Mouse (Mus musculus) intestine, embryonic 16.5 days (tissue): ENCODE measurements at regions not wholly inside any gene's neighbourhood (a gene's known extent, or its start where the extent isn't known, plus 50 kb on each side); places are given as distances from the start of the nearest gene placed in this dataset.

Experiments used
- ATAC-seq: fragments of 200-750 bp; cut with Nextera tagmentation; 2 replicates; pipeline ENCODE4 v1.8.0; 2017; ENCODE audit warnings: moderate TSS enrichment, moderate library complexity
- H3K27ac ChIP-seq: fragments of 300-500 bp; sonication (generic); 2 replicates; pipeline ENCODE4 v1.5.1; 2014; ENCODE audit warnings: mild to moderate bottlenecking, low read length
- H3K27me3 ChIP-seq: fragments of 300-500 bp; sonication (generic); replicated peaks from 2 replicates; pipeline ENCODE4 v1.6.1; 2014; ENCODE audit warnings: low read length, control low read depth, mixed read lengths; ENCODE audit not compliant: control insufficient read depth, insufficient read depth
- H3K36me3 ChIP-seq: fragments of 300-500 bp; sonication (generic); 2 replicates; pipeline ENCODE4 v1.6.1; 2014; ENCODE audit warnings: low read length, control low read depth; ENCODE audit not compliant: control insufficient read depth, insufficient read depth
- H3K4me1 ChIP-seq: fragments of 300-500 bp; sonication (generic); 2 replicates; pipeline ENCODE4 v1.6.1; 2014; ENCODE audit warnings: low read length, control low read depth, mixed read lengths; ENCODE audit not compliant: control insufficient read depth, insufficient read depth
- H3K4me2 ChIP-seq: fragments of 300-500 bp; sonication (generic); 2 replicates; pipeline ENCODE4 v1.6.1; 2014; ENCODE audit warnings: low read depth, low read length, control low read depth
- H3K4me3 ChIP-seq: fragments of 300-500 bp; sonication (generic); 2 replicates; pipeline ENCODE4 v1.5.1; 2014; ENCODE audit warnings: mild to moderate bottlenecking, low read length
- H3K9ac ChIP-seq: fragments of 300-500 bp; sonication (generic); 2 replicates; pipeline ENCODE4 v1.6.1; 2014; ENCODE audit warnings: low read depth, low read length
- H3K9me3 ChIP-seq: fragments of 300-500 bp; sonication (generic); 2 replicates; pipeline ENCODE4 v1.6.1; 2016; ENCODE audit warnings: low read length, control low read depth; ENCODE audit not compliant: control insufficient read depth
- WGBS: fragments of 180-500 bp; shearing (Covaris S2); extraction: QIAGEN DNeasy Blood & Tissue Kit; methylation state at CpG from one replicate; pipeline ENCODE4 v1.1.7; 2014; 5-methylcytosine and 5-hydroxymethylcytosine counted together

GRCm38 (mm10) chr14:48351652-48352051 is 94.3 kb upstream of the Tmem260 start:
- no peak for ATAC-seq
- H3K36me3 ChIP-seq, result no peaks in the 10 kb centered on the region
- no peaks in the 10 kb centered on the region for H3K27me3 ChIP-seq
- H3K4me3 ChIP-seq, result no peak overlapping the region
- no peak overlapping the region for H3K9ac ChIP-seq
- H3K9me3 ChIP-seq, result no peaks in the 10 kb centered on the region
- H3K4me2 ChIP-seq, result no peak overlapping the region
- 58% methylated on average over 6 of the region's 6 CpGs for WGBS
- H3K4me1 ChIP-seq, result no peaks in the 10 kb centered on the region
- no peak overlapping the region for H3K27ac ChIP-seq

- no peak overlapping the region for H3K4me3 ChIP-seq
- ATAC-seq, result no peak
- no peak overlapping the region for H3K9ac ChIP-seq
- no peaks in the 10 kb centered on the region for H3K36me3 ChIP-seq
- H3K4me1 ChIP-seq, result no peaks in the 10 kb centered on the region
- H3K9me3 ChIP-seq, result no peaks in the 10 kb centered on the region
- no peak overlapping the region for H3K4me2 ChIP-seq
- H3K27me3 ChIP-seq, result no peaks in the 10 kb centered on the region
- no peak overlapping the region for H3K27ac ChIP-seq
Observed at GRCm38 (mm10) chr14:48352825-48353224, 93.1 kb upstream of the Tmem260 start.

- WGBS, result 33% methylated on average over 1 of the region's 1 CpGs
- no peak overlapping the region for H3K9ac ChIP-seq
- no peaks in the 10 kb centered on the region for H3K36me3 ChIP-seq
- no peaks in the 10 kb centered on the region for H3K9me3 ChIP-seq
- H3K4me1 ChIP-seq, result no peaks in the 10 kb centered on the region
- no peak overlapping the region for H3K27ac ChIP-seq
- ATAC-seq, result no peak
- H3K4me3 ChIP-seq, result no peak overlapping the region
- H3K4me2 ChIP-seq, result no peak overlapping the region
- H3K27me3 ChIP-seq, result no peaks in the 10 kb centered on the region
Observed at GRCm38 (mm10) chr14:48354176-48354575, 91.7 kb upstream of the Tmem260 start.

- no peak for ATAC-seq
- no peak overlapping the region for H3K9ac ChIP-seq
- WGBS, result 72% methylated on average over 8 of the region's 8 CpGs
- H3K36me3 ChIP-seq, result no peaks in the 10 kb centered on the region
- no peaks in the 10 kb centered on the region for H3K9me3 ChIP-seq
- no peak overlapping the region for H3K27ac ChIP-seq
- H3K4me2 ChIP-seq, result no peak overlapping the region
- H3K4me1 ChIP-seq, result no peaks in the 10 kb centered on the region
- no peaks in the 10 kb centered on the region for H3K27me3 ChIP-seq
- no peak overlapping the region for H3K4me3 ChIP-seq
Observed at GRCm38 (mm10) chr14:48357441-48357840, 88.5 kb upstream of the Tmem260 start.

DNA sequence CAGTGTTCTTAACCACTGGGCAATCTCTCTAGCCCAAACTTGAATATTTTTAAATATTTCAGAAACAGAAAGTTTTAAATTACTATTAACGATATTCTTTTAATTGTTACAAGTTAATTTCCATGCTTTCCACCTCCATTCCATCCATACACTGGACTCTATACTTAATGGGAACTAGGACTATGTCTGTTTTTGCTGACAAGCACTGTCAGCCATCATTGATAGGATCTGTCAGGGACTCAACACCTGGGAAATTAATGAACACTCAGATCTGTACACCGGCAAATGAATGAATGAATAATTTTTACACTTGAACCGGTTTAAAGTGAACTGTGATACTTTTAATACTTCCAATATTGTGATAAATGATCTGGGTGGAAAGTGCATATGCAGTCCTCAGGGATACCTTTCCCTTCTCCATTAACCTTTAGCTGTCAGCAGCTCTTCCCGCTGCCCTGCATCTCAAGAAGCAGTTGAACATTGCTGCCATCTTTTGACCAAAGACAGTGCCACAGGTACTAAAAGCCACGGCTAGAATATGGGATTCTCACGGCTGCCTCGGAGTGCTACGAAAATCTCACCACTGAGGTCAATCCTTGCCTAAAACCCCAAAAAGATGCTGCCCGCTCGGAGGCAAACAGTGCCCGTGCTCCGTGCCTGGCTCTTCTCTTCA is 87.3 kb upstream of the Tmem260 start:
- Histone ChIP-seq H3K27me3 (no peaks in the 10 kb centered on the region), H3K4me1 (no peaks in the 10 kb centered on the region), H3K27ac (no peak overlapping the region), H3K9ac (no peak overlapping the region), H3K9me3 (no peaks in the 10 kb centered on the region), H3K4me2 (no peak overlapping the region), H3K36me3 (no peaks in the 10 kb centered on the region), H3K4me3 (no peak overlapping the region)
- WGBS, result 43% methylated on average over 12 of the region's 12 CpGs
- no peak for ATAC-seq

DNA sequence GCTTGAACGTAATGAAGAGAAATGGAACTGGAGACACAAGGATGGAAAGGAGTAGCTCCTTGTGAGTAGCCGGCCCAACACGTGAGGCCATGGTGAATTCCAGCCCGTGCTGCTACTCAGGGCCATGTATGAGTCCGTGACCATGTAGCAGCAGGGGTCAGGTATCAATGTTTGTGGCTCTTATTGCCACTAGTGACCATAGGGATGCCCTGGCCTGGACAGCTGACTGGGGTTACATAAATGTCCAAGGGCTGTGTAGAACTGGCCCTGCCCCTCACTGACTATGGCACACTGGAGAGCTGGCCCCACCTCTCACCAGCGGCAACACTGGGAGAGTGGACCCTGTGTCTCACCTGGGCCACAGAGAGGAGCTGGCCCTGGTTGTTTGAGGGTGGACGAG is 84.1 kb upstream of the Tmem260 start:
- no peak overlapping the region for H3K4me2 ChIP-seq
- H3K9ac ChIP-seq, result no peak overlapping the region
- H3K27me3 ChIP-seq, result no peaks in the 10 kb centered on the region
- H3K4me3 ChIP-seq, result no peak overlapping the region
- no peak for ATAC-seq
- WGBS, result 88% methylated on average over 7 of the region's 7 CpGs
- no peak overlapping the region for H3K27ac ChIP-seq
- H3K36me3 ChIP-seq, result no peaks in the 10 kb centered on the region
- no peaks in the 10 kb centered on the region for H3K4me1 ChIP-seq
- 0 out of 2 replicates have a peak, but pooled peaks cover 3% of the 10 kb centered on the region for H3K9me3 ChIP-seq

DNA sequence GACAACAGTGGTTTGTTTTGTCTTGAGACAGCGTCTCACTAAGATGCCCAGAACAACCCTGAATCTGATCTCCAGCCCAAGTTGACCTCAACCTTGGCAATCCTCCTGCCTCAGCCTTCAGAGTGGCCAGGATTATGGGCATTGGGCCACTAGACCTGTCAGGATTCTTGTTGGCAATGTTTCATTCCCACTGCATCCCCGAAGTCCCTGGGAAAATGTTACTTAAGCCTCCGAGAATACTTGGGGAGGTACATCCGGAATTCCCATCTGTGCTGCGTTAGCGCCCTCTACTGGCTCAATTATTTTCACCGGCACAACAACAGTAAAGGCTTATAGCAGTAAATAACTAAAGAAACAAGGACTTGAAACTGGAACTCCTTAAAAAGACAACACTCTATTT is 78.9 kb upstream of the Tmem260 start:
- H3K4me1 ChIP-seq, result no peaks in the 10 kb centered on the region
- ATAC-seq, result no peak
- 16% methylated on average over 7 of the region's 7 CpGs for WGBS

DNA sequence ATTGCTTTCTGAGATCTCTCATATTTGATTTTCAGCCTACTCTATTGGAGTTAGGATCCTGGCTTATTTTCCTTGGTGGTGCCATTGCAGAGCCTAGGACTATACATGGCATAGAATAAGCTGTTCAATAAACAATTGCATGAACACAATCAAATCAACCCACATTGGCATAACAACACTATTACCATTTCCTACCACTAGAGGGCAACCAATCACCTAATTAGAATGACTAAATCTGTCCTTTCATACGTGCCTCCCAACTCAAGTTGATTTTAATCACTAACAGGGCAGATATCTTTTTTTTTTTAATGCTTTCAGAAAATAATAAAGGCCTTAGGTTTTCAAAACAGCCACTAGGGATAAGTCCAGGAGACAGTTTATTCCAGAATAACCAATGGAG is 75.6 kb upstream of the Tmem260 start:
- whole genome bisulfite sequencing, result 2% methylated on average over 1 of the region's 1 CpGs

More for the DNA sequence above, 78.9 kb upstream of the Tmem260 start:
- Histone ChIP-seq H3K4me3 (no peak overlapping the region), H3K9me3 (0 out of 2 replicates have a peak, but pooled peaks cover 3% of the 10 kb centered on the region), H3K27me3 (no peaks in the 10 kb centered on the region), H3K4me2 (no peak overlapping the region), H3K9ac (no peak overlapping the region), H3K27ac (no peak overlapping the region), H3K36me3 (no peaks in the 10 kb centered on the region)

GRCm38 (mm10) chr14:48371766-48372165 is 74.2 kb upstream of the Tmem260 start:
- H3K4me2 ChIP-seq, result no peak overlapping the region
- WGBS, result 53% methylated on average over 5 of the region's 5 CpGs
- H3K27me3 ChIP-seq, result no peaks in the 10 kb centered on the region
- no peak overlapping the region for H3K9ac ChIP-seq
- no peaks in the 10 kb centered on the region for H3K36me3 ChIP-seq
- no peak overlapping the region for H3K27ac ChIP-seq
- ATAC-seq, result no peak
- no peaks in the 10 kb centered on the region for H3K4me1 ChIP-seq
- H3K9me3 ChIP-seq, result no peaks in the 10 kb centered on the region
- no peak overlapping the region for H3K4me3 ChIP-seq

More for the DNA sequence above, 75.6 kb upstream of the Tmem260 start:
- no peaks in the 10 kb centered on the region for H3K27me3 ChIP-seq
- H3K9me3 ChIP-seq, result no peaks in the 10 kb centered on the region
- no peak overlapping the region for H3K4me2 ChIP-seq
- H3K4me1 ChIP-seq, result no peaks in the 10 kb centered on the region
- peak; percentile 36; the same call in 1 of the 2 replicates for ATAC-seq
- H3K36me3 ChIP-seq, result no peaks in the 10 kb centered on the region
- no peak overlapping the region for H3K27ac ChIP-seq
- H3K4me3 ChIP-seq, result no peak overlapping the region
- H3K9ac ChIP-seq, result no peak overlapping the region

- Histone ChIP-seq H3K27me3 (no peaks in the 10 kb centered on the region), H3K9ac (no peak overlapping the region), H3K36me3 (no peaks in the 10 kb centered on the region), H3K4me3 (no peak overlapping the region), H3K4me1 (no peaks in the 10 kb centered on the region), H3K4me2 (no peak overlapping the region), H3K27ac (no peak overlapping the region), H3K9me3 (no peaks in the 10 kb centered on the region)
- ATAC-seq, result no peak
- WGBS, result 28% methylated on average over 5 of the region's 5 CpGs
Observed at GRCm38 (mm10) chr14:48376112-48376511, 69.8 kb upstream of the Tmem260 start.
